In the genomic region with DNA sequence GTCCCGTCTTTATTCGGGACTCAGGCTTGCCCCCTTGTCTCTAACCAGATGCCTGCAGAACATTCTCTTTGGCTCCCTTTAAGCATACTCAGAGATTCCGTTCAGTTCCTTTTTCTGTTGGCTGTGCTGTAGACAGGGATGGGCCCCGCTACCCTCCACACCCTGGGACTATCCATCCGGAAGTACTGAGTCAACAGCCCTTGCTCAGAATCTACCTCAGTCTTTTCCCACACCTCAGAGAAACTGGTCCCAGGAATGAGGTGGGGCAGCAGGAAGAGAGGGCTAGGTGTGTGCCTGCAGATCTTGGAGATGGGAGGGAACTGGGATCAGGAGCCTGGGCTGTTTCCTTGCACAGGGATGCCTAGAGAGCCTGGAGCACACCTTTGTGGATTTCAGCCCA, we compare ENCODE assay signal across 15 mouse cellular contexts.
"Had no signal": no experiment of that assay in that cellular context is flagged by ENCODE, and none has a peak within 500 bp of the region (broad histone marks: within the 10 kb centered on the region; RNA-seq: fewer than 3 reads in every experiment).

No protein-coding gene starts in this region.

- H3K4me3 ChIP-seq: layer of hippocampus, adult 2 months; limb, embryonic 13.5 days; midbrain, embryonic 10.5 days; myocyte; neural tube, embryonic 15.5 days had no signal

- H3K36me3 ChIP-seq: limb, embryonic 13.5 days; midbrain, embryonic 10.5 days; neural tube, embryonic 15.5 days had no signal

- ATAC-seq: lung, postnatal 0 days had no signal

- H3K4me2 ChIP-seq: limb, embryonic 13.5 days; neural tube, embryonic 15.5 days had no signal

- H3K27ac ChIP-seq: layer of hippocampus, adult 2 months; limb, embryonic 13.5 days; liver, embryonic 14.5 days; neural tube, embryonic 15.5 days had no signal

- H3K27me3 ChIP-seq: limb, embryonic 13.5 days; neural tube, embryonic 15.5 days had no signal

- H3K9me3 ChIP-seq: limb, embryonic 13.5 days; midbrain, embryonic 10.5 days; neural tube, embryonic 15.5 days had no signal

- DNase-seq: kidney, adult 8-10 months; kidney, postnatal 25 days; left cerebral cortex, postnatal 4 days; lung, adult 18-20 months; lung, postnatal 36 days; midbrain, embryonic 14.5 days; right cerebral cortex, adult 18-20 months; thymus, postnatal 25 days had no signal

- H3K9ac ChIP-seq: limb, embryonic 13.5 days; liver, embryonic 14.5 days; neural tube, embryonic 15.5 days had no signal

- H3K4me1 ChIP-seq: limb, embryonic 13.5 days; neural tube, embryonic 15.5 days had no signal
